Mouse (Mus musculus) urinary bladder, adult 18-20 months (tissue): ENCODE results near the gene Map4k1.
A peak's percentile ranks its signal among the peaks of the same experiment; 100 is the strongest.

Experiments
- DNase-seq, 2 experiments: peaks; one replicate each; pipeline ENCODE4 v3.0.0; 2022; ENCODE audit warnings: low spot score in 2 of 2, mixed read lengths in 2 of 2

The Map4k1 gene

DNA sequence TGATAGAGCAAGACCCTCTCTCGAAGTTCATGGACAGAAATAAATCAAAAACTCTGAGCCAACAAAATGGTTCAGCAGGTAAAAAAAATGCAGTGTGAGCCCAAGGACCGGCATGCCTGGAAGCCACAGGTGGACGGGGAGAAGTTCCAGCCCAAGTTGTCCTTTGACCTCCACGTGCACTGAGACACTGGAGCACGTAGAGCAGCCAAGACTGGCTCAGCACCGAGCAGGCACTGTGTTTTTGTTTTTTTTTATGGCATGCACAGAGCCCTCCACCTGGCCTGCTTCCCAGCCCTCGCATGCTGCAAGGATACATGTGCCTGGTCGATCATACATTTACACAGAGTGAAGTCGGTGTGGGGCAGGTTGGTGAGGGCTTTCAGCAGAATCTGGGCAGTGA is 4.3 kb upstream of the Map4k1 start:
- DNase-seq = no peak

DNA sequence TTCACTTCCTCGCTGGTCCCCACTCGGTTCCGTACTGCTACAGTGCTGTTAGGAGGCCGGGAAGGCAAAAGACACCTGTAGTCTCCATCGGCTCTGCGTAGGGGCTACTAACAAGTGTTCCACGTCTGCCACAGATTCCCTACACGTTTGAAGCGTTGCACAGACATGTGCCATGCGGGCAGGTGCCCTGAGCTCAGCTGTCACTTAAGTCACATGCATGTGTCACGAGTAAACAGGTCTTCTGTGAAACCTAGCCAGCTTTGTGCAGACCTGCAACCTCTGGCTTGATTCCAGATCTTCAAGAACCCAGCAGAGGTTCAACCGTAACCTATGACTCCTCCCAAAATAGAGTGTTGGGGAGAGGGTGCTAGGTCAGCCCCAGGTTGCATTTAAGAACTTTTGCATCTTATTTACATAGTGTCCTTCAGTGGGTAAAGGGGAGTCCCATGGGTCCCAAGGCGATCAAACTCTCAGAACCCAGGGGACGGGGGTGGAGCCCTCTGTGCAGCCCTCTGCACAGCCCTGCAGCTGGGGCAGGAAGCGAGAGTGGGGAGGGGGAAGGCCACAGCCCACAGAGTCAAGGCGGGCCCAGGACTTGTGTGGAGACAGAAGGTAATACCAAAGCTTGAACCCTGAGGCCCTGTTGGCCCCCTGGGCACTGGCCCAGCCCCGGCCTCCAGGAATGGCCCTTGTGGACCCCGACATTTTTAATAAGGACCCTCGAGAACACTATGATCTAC is 594 bp downstream of the Map4k1 start:
- no peak for DNase-seq

DNA sequence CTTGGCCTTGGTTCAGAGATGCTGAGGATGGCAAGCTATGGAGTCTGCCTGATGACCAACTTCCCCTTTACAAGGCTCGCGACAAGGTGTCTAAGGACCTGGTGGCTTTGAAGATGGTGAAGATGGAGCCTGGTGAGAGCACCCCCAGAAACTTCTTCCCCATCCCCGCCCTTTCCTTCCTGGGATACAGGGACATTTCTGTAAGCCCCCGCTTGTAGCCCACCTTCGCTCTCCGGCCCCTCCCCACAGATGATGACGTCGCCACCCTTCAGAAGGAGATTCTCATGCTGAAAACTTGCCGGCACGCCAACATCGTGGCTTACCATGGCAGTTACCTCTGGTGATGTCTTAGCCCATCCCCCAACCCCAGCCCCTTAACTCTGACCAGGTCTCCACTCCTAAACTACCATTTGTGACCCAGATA is 1.3 kb downstream of the Map4k1 start:
- DNase-seq = no peak

DNA sequence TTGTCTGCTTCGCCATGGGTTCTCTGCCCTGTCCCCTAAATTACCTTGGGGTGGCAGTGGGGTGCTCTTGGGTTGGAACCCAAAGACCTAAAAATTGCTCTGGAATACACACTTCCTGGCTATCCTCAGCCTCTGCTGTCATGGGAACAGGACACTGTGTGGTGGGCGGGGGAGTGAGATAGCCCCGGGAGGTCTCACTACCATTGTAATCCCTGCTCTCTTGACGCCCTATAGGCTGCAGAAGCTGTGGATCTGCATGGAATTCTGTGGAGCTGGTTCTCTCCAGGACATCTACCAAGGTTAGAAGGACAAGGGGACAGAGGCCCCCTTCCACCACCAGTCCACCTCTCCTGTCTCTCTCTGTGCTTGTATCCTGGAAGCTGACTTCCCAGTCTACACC is 2.0 kb downstream of the Map4k1 start:
- DNase-seq = no peak

DNA sequence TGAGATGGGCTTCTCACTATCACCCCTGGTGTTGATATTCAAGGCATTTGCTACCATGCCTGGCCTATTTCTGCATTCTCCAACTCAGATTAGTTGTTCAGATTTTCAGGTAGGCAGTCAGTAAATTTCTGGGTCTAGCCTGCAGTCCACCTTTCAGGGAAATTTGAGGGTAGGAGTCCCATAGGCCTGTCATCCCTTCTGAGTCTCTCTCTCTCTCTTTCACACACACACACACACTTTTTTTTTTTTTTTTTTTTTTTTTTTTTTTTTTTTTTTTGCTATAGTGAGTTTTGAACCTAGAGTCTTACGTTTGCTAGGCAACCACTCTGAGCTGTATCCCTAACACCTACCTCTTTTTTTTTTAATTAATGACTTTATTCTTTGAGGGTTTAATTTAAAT is 2.6 kb downstream of the Map4k1 start:
- no peak for DNase-seq

DNA sequence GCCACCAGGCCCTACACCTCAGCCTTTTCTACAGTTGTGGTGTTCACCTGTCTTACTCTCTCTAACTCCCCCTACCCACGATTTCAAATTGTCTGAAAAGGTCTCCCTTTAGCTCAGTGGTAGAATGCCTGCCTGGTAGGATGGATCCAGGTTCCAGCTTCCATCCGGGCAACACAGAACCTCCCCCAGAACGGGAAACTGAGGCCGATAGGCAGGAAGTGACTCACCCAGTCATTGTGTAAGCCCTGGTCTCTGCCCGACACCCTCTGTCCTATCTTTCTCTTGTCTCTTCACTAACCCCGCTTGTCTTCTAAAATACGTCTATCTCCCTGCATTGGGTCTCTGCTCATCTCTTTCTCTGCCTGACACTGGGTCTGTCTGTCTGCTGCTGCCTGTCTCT is 3.4 kb downstream of the Map4k1 start:
- no peak for DNase-seq

DNA sequence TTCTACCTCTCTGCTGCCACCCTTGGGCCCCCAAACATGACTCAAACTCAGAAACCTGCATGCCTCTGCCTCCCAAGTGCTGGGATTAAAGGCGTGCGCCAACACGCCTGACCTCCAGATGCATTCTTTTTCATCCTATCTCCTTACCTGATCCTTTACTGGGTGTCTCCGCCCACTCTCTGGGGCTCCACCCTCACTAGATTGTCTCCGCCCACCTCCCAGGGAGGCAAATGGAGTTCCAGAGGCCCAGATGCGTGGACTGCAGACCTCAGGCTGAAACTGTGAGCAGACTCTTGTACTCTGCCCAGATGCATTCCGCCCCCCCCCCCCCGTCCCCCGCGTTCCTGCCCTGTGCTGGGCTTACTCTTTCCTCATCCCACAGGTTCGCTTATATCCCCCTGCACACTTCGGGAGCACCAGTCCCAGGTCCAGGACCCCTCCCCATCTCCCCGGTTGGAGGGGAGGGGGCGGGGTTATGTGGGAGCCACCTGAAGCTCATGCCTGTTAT is 9.0 kb downstream of the Map4k1 start:
- no peak for DNase-seq

DNA sequence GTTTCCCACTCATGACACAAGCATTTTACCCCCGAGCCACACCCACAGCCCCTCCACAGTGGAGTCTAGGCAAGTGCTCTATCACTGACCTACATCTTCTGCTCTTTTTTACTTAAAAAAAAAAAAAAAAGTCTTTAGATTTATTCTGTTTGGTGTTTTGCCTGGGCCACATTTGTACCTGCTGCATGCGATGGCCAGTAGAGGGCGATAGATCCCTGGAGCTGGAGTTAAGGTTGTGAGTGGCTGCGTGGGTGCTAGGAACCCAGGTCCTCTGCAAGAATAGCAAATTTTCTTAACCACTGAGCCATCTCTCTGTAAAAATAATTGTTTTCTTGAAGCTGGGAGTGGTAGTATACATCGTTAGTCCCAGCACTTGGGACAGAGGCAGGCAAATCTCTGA is 9.8 kb downstream of the Map4k1 start:
- no peak for DNase-seq

DNA sequence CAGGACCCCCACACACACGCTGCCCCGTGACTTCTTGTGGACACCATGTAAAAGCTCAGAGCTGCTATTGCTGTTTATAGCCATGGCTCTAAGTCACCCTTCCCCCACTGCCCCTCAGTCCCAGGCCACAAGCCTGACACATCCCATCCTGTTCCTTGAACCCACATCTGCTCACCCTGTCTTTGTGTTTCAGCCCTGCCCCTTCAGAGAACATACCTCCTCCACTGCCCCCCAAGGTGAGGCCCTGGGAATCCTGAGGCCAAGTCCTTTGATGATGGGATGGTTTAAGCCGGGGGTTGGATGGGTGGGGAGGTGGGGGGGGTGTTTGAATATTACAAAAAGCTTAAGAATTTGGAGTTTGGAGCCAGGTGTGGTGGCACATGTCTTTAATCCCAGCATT is 11.1 kb downstream of the Map4k1 start:
- no peak for DNase-seq

DNA sequence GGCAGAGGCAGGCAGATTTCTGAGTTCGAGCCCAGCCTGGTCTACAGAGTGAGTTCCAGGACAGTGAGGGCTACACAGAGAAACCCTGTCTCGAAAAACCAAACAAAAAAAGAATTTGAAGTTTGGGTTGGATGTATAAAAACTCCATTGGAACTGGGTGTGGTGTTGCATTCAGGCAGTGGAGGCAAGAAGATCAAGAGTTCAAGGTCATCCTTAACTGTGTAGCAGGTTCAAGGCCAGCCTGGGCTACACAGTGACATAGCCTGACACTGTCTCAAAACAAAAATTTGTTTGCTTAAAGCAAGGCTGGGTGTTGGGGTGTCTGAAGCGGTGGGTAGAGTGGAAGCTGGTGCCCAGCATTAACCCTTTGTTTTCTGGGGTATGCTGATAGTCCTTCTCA is 11.6 kb downstream of the Map4k1 start:
- DNase-seq = no peak

DNA sequence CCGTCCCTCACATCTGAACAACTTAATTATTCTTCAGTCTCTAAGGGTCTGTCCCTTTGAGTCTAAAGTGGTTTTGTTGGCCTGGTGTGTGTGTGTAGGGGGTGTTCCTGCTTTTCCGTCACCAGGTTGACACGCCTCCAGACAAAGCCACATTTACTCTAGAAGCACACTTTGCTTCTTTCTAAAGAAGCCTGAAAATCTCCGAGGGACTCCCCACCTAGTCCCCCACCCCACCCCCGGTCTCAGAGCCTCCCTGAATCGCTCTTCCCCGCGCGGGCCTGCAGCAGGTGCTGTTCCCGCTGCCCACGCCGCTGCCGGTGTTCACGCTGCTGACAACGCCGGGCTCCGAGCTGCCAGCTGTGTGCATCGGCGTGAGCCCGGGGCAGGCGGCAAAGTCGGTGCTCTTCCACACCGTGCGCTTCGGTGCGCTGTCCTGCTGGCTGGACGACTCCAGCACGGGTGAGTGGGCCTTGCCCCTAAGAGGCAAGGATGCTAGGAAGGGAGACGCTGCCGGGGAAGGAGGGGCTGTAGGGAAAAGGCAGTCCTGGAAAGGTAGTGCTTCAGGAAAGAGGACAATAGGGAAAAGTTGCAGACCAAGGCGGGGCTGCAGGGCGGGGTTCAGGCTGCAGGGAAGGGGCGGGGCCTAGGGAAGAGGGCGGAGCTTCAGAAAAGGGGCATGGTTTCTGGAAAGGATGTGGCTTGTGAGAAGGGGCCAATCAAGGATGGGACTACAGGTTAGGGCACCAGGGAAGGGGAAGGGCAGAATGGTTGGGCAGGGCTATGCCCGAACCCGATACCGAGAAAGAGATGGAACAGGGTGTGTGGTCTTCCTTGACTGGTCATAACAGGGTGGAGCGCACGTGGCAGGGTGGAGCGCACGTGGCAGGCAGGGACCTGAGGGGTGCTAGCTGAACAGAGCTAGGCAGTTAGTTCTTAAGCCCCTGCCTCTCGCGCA is 19.1 kb downstream of the Map4k1 start:
- DNase-seq = peak; percentile 30 to 64

DNA sequence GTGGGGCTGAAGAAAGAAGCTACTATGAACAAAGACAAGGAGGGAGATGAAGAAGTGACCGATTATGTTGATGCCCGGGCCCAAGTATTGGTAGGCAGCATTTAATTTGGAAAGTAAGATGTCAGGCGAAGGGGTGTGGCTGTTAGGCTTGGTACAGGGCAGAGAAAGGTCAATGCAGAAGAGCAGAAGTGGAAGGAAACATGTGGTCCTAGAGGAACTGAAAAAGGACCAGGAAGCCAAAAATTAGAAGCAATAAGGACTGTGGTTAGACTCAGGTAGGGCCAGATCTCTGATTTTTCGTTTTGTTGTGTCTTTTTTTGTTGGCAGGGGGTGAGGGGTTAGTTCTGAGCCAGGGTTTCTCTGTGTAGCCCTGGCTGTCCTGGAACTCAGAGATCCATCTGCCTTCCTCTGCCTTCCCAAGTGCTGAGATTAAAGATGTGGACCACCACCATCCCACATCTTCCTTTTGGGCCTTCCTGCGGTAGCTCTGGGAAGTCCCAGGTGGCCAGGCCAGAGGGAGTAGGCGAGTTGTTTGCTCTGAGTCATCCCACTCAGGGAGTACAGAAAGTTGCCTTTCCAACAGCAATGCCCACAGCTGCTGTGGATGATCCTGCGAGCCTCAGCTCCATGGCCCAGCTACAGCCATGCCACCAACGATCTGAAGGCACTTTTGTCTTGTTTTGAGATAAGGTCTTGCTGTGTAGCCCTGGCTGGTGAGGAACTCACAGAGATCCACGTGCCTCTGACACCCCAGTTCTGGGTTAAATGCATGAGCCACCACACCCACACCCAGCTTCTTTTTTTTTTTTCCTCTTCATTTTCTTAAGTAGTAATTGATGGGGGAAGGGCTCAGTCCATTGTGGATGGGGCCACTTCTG is 25.6 kb downstream of the Map4k1 start:
- DNase-seq = no peak

DNA sequence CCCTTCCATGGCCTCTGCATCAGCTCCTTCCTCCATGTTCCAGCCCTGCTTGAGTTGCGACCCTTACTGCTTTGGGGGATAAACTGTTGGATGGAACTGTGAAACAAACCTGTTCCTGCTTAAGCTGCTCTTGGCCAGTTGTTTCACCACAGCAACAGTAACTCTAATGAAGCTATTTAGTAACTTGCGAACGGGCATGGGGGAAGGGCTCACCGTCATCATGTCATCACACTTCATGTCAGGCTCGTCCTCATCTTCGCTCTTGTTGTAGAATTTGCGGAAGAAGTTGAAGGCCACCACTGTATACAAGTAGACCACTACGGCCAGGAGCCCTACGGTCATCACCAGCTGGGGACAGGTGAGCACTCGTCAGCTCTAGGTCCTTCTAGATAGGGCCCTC is 26.3 kb downstream of the Map4k1 start:
- DNase-seq = no peak

DNA sequence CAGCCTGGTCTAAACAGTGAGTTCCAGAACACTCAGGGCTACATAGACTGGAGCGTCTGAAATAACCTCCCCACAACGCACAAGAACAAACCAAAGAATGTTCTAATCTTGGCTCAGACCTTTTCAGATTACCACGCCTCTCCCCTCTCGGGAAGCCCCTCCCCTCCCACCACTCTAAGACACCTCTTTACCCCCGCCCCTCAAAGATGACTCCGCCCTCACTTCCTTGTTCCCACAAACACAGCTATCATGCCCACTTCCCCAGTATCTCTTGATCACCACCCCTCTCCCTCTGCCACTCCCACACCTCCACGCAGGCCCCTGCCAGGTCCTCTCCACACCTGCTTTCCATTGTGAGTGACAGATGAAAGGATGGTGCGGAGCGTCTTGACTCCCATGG is 26.9 kb downstream of the Map4k1 start:
- DNase-seq = no peak

DNA sequence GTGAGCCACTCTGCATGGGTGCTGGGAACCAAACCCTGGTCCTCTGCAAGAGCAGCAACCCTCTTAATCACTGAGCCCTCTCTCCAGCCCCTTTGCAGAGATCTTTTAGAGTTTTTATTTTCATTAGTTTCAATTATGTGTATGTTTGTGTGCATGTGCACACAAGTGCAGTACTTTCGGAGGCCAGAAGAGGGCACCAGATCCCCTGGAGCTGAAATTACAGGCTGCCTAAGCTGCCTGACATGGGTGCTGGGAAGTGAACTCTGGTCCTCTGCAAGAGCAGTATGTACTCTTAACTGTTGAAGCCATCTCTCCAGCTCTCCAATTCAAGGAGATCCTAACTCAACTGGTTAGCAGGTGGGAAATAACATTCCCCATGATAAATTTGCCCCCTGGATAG is 33.1 kb downstream of the Map4k1 start:
- no peak for DNase-seq

DNA sequence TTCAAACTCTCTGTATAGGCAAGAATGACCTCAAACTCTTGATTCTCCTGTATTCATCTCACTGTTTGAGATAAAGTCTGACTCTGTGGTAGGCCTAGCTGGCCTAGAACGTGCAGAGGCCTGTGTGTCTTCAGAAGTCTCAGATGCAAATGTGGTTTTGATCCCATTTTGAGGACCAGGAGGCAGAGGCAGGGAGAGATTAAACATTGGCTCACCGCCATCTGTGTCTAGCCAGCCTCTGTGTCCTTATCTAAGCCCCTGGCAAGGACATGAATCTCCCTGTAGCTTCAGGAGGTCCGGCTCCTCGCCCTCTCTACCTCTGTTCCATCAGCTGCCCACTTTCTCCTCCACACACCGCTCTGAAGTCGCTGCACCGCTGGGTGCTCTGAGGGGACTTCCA is 34.6 kb downstream of the Map4k1 start:
- DNase-seq = no peak

DNA sequence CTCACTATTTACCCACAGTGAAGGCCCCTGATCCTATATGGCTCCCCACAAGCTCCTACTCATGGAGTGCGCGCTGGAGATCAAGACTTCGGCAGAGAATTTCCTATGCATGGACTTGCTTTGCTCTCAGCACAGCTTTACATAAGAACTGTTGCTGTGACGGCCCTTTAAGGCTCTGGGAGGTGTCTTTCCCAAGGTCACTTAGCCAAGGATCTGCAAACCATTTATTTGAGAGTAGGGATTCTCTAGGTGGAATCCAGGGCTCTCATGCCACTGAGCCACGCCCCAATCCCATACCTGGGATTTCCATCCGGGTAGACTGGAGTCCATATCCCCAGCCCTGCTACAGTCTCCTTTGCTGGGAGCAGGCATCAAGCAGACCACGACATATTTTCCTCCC is 35.4 kb downstream of the Map4k1 start:
- DNase-seq = no peak

DNA sequence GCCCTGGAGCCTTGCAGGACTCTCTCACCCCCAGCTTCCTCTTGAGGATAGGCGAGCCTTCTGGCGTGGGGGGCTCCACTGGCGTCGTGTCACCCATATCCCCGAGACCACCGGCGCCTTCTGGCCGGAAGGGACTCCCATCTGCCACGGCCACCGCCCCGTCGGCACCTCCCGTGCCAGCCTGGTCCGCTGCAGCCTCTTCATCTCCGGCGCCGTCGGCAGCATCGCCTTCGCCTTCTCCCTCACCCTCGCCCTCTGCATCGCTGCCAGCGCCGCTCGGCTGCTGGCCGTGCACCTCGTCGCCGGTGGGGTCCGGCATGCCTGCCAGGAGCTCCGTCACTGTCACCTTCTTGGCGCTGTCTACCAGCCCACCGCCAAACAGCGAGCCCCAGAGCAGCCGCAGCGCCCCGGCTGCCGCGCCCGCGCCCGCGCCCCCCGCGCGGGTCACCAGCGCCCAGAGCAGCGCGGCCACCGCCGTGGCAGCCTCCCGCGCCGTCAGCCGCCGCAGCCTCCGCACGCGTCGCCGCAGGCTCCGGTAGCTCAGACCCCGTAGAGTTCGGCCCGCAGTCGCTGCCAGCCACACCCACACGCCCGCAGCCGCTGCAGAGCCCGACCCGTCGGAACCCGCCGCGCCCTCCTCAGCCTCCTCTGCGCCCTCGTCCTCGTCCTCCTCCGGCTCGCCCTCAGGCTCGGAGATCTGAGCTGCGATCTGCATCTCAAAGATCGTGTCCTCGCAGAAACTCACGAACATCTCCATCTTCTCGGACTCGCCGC is 37.8 kb downstream of the Map4k1 start:
- no peak for DNase-seq

DNA sequence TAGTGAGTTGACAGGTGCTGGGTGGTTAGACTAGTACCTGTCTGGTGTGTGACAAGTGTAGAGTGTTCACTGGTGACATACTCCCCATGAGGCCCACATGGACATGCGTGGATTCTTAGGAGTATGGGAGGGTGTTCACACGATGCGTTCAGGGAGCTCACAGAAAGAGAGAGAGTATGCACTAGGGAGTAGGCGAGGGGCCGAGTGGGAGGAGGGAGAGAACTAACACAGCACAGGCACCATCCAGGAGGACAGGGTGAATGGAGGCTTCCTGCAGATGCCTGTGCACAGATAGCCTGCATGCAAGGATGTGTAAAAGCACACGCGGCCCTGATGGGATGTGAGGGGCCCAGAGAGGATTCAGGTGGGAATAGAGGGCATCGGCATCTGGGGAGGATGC is 40.6 kb downstream of the Map4k1 start:
- DNase-seq = no peak

DNA sequence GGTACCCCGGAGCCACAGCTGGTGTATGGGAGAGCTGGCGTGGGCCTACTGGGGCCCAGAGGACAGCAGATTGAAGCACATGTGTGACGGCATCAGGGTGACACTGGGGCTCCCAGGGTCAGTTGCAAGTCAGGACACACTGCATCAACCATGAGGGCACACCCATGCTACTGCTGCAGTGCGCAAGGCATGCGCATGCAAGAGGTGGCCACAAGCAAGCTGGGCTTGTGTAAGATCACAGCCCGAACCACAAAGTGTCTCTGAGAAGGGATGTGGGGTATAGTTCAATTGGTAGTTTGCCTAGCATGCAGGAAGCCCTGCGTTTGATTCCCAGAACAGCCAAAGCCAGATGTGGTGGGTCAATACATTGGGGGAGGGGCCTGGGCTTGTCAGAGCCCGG is 41.7 kb downstream of the Map4k1 start:
- DNase-seq = no peak

DNA sequence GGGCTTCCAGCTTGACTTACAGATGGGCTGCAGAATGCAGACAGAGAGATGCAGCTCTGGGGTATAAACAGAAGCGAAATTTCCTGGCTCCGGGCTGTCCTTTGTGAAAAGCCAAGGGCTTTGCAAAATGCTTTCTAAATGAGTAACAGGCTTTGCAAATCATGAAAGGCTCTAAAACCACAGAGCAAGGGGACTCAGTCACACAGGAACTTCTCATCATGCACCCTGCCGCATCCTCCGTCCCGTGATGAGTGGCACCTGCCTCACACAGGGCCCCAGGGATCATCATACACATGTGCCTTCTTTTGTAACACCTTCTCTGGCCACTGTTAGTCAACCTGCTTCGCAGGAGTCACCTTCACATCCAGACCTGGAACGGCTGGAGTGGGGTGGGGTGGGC is 43.7 kb downstream of the Map4k1 start:
- no peak for DNase-seq
